Mouse (Mus musculus) lung, postnatal 10 days (tissue): ENCODE results near the gene Pde4c.
A peak's percentile ranks its signal among the peaks of the same experiment; 100 is the strongest.

Experiments used
- DNase-seq: peaks from one replicate; pipeline ENCODE4 v3.0.0; 2021

The Pde4c gene

DNA sequence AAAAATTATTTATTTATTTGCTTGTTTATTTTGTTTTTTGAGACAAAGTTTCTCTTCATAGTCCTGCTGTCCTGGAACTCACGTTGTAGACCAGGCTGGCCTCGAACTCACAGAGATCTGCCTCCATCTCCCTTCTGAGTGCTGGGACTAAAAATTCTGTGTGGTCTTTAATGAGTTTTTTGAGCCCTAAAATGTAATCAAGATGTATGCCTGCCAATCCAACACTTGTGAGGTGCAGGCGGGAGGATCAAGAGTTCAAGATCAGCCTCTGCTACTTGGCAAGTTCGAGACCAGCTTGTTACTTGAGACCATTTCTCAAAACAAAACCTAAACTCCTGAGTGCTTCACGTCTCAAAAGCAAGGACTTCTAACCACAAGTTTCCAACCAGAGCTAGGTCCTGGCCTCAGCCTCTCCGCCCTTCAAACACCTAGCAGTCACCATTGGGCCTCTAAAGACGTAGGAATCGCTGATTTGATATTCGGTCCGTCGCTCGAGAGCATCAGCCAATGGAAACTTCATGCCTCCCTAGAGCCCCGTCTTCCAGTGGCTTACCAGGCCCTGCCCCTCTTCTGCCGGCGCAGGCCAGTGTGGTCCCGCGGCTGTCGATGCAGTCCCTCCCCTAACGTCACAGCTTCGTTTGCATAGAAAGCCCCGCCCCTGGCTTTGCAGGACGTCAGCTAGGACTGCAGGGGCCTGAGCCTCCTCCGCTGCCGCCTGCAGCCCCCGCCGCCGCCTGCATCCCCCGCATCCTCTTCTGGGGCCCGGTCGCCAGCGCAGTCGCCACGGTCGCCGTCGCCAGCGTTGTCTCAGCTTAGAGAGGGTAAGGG lies 30.7 kb downstream of the Pde4c start, which contains the start of gene Rab3a:
Rab3a (plus strand) TSS at position 637 of the 828 bp plus-strand sequence.
- peak; percentile 99 for DNase-seq

DNA sequence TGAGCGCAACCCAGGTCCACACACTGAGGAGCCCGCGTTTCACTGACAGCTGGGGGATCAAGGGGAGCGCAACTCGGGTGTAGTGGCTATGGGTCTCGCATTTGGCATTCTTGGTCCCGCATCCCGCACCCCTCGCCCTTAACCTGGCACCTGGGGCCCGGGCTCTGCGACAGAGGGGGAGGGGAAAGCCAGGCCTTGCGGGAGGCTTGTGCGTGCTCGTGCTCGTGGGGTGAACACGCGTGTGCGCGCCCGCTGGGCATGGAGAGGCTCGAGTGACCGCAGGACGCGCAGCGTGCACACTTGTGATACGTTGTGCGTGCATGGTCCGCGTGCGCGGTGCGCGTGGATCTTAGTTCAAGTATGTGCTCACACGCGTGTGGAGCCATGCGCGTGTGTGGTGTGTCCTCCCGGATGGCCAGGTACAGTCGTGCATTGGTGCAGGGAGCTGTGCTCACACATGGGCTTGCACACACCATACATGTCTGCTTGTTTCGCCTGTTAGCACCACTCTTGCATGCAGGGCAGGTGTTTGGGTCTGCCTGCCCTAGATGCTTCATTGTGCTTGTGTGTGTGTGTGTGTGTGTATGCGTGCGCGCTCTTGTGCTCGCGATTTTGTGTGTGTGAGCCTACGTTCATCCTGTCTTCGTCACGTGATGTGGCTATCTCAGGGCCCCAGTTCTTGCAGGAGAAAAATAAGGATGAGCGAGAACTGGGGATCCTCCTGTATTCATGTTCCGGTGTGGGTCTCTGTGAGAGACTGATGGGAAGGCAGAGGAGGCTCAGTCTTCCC lies 31.5 kb downstream of the Pde4c start:
- DNase-seq, result peak; percentile 84

GRCm38 (mm10) chr8:70755661-70756475 lies 32.3 kb downstream of the Pde4c start:
- DNase-seq, result peak; percentile 4

DNA sequence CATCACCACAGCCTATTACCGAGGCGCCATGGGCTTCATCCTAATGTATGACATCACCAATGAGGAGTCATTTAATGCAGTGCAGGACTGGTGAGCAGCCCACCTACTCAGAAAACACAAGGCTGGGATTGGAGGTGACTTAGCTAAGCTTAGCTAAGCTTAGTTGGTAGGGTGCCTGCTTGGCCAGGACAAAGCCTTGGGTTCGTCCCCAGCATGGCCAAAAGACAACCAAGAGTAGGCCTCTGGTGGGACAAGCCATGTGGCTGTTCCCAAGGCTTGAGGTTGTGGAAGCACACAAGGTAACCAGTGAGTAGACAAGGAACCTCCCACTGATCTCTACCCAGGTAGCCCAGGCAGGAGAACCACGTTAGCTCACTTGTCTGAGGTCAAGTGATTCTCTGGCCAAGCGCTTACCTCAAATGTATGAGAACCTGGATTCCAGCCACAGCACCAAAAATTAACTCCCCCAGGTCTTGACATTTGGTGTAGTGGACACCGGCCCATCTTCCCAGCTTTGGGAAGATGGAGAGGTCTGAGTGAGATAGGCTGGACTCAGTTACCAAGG lies 33.0 kb downstream of the Pde4c start:
- no peak for DNase-seq

DNA sequence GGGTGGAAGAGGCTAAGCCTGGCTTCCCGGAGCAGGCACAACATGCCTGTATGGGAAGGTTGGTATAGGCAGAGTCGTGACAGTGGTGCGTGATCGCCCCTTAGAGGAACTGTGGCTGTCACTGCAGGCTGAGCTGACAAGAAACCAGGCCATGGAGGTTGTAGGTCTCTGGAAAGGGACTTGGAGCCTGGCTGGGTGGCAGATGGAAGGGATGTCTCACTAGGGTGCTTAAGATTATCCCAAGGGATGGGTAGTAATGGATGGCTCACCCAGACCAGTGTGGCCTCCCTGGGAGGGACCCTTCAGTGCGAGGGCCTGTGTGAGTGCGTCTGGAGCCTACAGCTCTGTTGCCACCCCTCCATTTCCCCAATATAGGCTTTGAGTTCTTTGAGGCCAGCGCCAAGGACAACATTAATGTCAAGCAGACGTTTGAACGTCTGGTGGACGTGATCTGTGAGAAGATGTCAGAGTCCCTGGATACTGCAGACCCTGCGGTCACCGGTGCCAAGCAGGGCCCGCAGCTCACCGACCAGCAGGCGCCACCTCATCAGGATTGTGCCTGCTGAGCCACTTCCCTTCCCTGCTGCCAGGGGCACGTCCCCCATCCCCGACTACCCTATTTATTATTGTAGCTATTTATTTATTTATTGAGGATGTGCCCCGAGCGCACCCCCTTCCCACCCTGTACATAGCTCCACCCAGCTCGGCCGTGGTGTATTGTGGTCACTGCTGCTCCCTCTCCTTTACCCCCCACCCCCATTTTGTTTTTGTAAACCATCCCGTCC lies 34.2 kb downstream of the Pde4c start:
- DNase-seq, result peak; percentile 3

DNA sequence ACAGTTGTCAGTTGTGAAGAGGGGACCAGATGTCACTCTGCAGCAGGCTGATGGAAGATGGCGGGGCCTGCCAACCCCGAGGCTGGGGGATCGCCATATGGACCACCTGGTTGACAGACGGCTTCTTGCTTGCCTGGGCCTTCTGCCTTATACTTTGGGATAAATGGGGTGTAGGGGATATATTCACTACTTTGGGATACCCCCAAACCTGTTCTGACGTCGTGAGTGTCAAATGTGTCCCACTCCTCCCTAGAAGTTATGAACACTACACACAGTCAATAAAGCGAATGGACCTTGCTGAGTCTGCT lies 34.7 kb downstream of the Pde4c start:
- peak; percentile 5 for DNase-seq

GRCm38 (mm10) chr8:70758616-70759561 lies 35.4 kb downstream of the Pde4c start:
- peak; percentile 72 for DNase-seq

GRCm38 (mm10) chr8:70760350-70760749 lies 36.8 kb downstream of the Pde4c start:
- no peak for DNase-seq

DNA sequence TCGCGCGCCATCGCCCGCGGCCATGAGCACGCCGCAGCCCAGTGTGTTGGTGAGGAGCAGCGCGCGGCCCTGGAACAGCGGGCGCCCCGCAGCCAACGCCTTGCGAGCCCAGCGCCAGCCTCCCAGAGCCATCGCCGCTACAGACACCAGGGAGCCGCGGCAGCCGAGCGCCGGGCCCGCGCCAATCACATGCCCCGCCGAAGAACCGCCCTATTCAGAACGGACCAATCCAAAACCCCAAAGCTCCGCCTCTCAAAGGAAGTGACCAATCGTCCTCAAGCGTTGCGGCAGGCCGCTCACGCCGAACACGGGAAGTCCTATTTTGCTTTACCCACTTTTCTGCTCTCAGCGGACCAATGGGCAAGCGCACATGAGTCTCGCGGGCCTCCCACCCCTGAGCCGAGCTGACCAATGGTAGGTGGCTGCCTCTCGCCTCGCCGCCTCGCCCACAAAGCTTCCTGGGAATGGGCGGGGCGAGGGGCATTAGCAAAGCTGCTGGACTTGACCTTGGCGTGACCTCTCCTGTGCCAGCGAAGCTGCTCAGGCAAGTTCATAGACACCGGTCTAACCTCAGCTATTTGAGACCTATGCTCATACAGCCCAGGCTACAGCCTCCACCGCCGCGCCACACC lies 37.4 kb downstream of the Pde4c start, which contains the start of gene Mpv17l2:
Mpv17l2 (minus strand) TSS at position 172 of the 632 bp plus-strand sequence.
- peak; percentile 99 for DNase-seq

DNA sequence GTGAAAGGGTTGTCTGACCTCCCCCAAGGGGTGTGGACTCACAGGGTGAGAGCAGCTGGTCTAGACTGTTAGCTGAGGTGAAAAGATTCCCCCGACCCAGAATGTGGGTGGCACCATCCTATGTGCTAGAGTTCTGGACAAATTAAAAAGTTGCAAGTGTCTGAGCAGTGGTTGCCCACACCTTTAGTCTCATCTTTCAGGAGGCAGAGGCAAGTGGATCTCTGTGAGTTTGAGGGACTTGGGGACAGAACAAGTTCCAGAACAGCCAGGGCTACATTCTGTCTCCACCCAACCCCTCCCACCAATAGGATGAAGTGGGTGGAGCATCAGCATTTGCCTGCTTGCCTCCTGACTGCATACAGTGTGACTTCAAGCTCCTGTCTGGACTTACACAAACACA lies 38.6 kb downstream of the Pde4c start:
- DNase-seq, result no peak

DNA sequence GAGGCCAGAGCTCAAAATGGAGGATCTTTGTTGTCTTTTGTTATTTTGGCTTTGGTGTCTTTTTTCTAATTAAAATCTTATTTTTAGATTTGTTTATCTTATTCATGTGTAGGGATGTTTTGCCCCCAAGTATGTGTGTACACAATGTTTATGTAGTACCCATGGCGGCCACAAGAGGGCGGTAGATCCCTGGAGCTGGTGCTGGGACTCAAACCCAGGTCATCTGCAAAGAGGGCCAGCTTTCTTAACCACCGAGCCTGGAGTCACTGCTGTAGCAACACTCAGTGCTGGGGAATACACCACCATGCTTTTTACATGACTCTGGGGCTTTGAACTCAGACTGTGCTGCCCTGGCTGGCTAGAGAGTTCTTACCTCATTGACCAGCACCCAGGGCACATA lies 39.8 kb downstream of the Pde4c start:
- DNase-seq, result peak; percentile 69

DNA sequence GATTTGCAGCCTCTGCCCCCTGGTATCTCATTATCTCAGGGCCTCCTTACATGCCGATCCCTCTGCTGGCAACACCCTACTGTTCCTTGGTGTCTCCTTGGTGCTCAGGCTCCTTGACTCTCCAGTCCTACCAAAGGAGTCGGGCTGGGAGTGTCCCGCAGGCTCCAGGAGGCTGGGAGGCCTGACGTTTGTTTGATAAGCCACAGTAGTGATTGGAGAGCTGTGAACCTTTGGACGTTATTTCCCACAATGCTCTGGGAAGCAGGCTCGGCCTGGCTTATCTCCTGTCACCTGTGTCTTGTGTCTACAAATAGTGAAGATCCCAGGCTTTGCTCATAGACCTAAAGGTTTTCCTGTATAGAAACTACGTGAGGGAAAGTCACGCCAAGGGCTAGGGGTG lies 40.5 kb downstream of the Pde4c start:
- DNase-seq, result no peak

DNA sequence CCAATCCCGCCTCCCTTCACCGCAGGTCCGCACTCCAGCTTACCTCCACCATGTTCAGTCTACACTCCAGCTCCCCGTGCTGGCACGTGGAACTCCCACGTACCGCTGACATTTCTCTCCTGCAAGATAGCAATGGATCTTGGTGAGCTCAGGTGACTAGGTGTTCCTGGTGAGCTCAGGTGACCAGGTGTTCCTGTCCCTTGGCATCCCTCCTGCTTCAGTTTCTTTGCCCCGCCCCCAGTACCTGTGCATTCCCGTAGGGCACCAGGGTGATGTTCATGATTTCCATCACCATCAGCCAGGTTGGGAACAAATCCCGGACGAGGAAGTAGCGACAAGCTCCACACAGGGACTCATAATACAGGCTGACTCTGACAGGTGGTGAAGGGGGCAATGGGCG lies 41.2 kb downstream of the Pde4c start:
- DNase-seq, result no peak

DNA sequence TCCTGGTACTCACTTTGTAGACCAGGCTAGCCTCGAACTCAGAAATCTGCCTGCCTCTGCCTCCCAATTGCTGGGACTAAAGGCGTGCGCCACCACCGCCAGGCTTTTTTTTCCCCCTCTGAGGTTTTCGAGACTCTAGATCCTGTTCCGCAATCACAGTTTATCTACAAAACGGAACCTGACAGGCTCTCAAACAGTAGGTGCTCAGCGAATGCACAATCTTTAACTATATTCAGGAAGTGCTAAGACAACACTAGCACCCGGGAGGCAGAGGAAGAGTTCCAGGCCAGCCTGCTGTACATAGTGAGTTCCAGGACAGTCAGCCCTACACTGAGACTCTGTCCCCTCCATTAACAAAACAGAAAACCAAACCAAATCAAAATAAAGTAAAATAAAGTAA lies 41.8 kb downstream of the Pde4c start:
- DNase-seq, result no peak

DNA sequence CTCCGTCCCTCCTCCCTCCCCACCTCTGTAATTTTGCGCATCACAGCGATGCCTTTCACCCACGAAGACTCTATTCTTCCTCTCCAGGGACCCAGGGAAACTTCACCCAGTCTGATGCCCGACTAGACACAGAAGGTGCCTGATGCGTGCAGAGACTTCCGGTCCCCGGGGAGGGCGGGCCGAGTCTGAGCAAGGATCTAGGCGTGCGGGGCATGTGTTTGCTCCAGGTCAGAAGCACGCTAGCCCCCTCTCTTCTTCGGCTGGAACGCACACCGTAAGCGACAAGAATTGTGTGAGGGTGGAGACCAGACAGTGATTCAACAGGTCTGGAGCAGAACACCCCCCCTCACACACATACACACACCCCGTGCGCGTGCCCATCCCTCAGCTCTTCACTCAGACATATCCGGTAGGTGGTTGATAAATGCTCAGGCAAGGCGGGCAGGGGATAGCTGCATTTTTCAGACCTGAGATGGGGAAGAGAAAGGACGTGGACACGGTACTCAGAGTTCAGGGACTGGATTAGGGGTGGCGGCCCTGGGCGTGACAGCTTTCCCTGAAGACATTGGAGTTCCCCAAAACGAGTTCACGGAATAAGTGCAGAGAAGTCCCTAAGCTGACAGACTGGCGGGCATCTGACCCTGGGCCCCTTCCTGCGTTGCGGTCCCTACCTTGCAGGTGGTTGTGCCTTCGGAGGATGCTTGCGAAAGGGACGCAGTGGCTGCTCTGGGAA lies 42.5 kb downstream of the Pde4c start:
- peak; percentile 67 for DNase-seq

GRCm38 (mm10) chr8:70766571-70767440 lies 43.3 kb downstream of the Pde4c start:
- peak; percentile 91 for DNase-seq

- no peak for DNase-seq
These were observed 44.0 kb downstream of the Pde4c start for GRCm38 (mm10) chr8:70767503-70767902.

DNA sequence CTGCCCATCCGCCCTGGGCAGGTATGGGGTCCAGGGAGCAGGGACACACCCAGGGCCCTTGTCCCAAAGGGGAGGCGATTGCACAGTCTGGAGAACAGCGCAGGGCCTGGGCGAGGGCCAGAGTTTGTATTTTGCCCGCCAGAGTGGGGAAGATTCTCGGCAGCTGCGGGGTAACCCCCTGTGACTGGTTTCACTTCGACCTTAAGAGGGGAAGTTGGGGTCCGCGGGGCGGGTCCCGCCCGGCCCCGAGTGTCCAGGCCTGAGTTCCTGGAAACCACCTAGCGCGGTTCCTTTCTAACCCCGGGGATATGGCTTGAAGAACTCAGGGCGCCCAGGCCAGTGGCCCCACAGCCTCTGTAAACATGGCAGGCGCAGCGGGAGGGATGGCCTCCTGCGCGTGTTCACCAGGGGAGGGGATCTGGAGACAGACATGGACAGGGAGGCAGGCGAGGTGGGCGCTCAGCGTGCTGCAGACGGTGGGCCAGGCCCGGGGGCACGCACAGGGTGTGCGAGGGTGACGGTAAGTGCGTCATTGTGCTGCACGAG lies 44.8 kb downstream of the Pde4c start:
- DNase-seq, result no peak
